Mouse (Mus musculus) lung, postnatal 0 days (tissue): ENCODE measurements around the gene Rgs6. TPM values are rescaled to one million over a fixed set of nuclear protein-coding genes. Genes with fewer than 3 reads are reported as not detected.

Experiments
- ATAC-seq: fragments of 200-750 bp; cut with Nextera tagmentation; 2 replicates; pipeline ENCODE4 v1.8.0; 2017; ENCODE audit warnings: moderate library complexity
- DNase-seq: peaks from one replicate; pipeline ENCODE4 v3.0.0-alpha.2; 2016; ENCODE audit warnings: low spot score
- H3K27ac ChIP-seq: fragments of 300-500 bp; sonication (generic); 2 replicates; pipeline ENCODE4 v1.5.1; 2014; ENCODE audit warnings: antibody characterized with exemption, mild to moderate bottlenecking, low read length, mixed read lengths
- H3K27me3 ChIP-seq: fragments of 300-500 bp; sonication (generic); replicated peaks from 2 replicates; pipeline ENCODE4 v1.6.1; 2014; ENCODE audit warnings: low read length, mixed read lengths; ENCODE audit not compliant: insufficient read depth
- H3K36me3 ChIP-seq: fragments of 300-500 bp; sonication (generic); 2 replicates; pipeline ENCODE4 v1.6.1; 2014; ENCODE audit warnings: low read length, mixed read lengths; ENCODE audit not compliant: insufficient read depth
- H3K4me1 ChIP-seq: fragments of 300-500 bp; sonication (generic); 2 replicates; pipeline ENCODE4 v1.6.1; 2014; ENCODE audit warnings: antibody characterized with exemption, low read depth, low read length, mixed read lengths; ENCODE audit not compliant: insufficient read depth
- H3K4me2 ChIP-seq: fragments of 300-500 bp; sonication (generic); replicated peaks from 2 replicates; pipeline ENCODE4 v1.6.1; 2014; ENCODE audit warnings: low read depth, mild to moderate bottlenecking, low read length, moderate library complexity, mixed read lengths
- H3K4me3 ChIP-seq: fragments of 300-500 bp; sonication (generic); 2 replicates; pipeline ENCODE4 v1.5.1; 2014; ENCODE audit warnings: low read depth, low read length
- H3K9ac ChIP-seq: fragments of 300-500 bp; sonication (generic); replicated peaks from 2 replicates; pipeline ENCODE4 v1.6.1; 2014; ENCODE audit warnings: low read depth, mild to moderate bottlenecking
- H3K9me3 ChIP-seq: fragments of 300-500 bp; sonication (generic); 2 replicates; pipeline ENCODE4 v1.6.1; 2016; ENCODE audit warnings: low read length, mixed read lengths
- CTCF ChIP-seq: IDR thresholded peaks from 2 replicates; pipeline ENCODE4 v1.5.1; 2016; ENCODE audit warnings: antibody characterized with exemption, mild to moderate bottlenecking
- EP300 ChIP-seq: IDR thresholded peaks from 2 replicates; pipeline ENCODE4 v1.6.1; 2016; ENCODE audit warnings: antibody characterized with exemption, mild to moderate bottlenecking, control low read depth
- WGBS: fragments of 180-500 bp; shearing (Covaris S2); extraction: QIAGEN DNeasy Blood & Tissue Kit; methylation state at CpG from one replicate; pipeline ENCODE4 v1.1.7; 2014; 5-methylcytosine and 5-hydroxymethylcytosine counted together
- polyA plus RNA-seq: library from polyadenylated mRNA; unstranded; fragments of >200 nt; fragmentation: Nextera tagmentation; extraction: Ambion mirVana; gene quantifications from 2 replicates; pipeline ENCODE4 v1.2.1, GENCODE M21; 2015

Gene Rgs6
- polyA plus RNA-seq, 1 experiment from 2014 or later = 2.6 TPM

DNA sequence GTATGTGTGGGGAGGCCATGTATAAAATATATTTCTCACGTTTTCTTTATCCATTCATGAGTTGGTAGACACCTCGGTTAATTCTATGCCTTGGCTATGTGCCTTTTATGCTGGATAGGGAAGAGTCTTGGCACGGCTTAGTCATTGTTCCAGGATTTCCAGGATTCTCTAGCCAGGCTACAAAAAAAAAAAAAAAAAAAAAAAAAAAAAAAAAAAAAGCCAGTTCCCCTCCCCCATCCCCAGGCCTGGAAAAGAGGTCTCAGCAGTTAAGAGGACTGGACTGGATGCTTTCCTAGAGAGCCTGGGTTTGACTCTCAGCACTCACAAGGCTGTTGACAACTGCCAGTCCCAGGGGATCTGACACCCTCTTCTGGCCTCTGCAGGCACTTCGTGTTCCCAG, 543.3 kb downstream of the Rgs6 start:
- H3K4me1 ChIP-seq = peaks cover 3% of the 10 kb centered on the region; the same call in 1 of the 2 replicates
- no peak for DNase-seq
- H3K4me2 ChIP-seq = no peak overlapping the region
- H3K4me3 ChIP-seq = no peak overlapping the region
- 57% methylated on average over 4 of the region's 4 CpGs for WGBS
- H3K9ac ChIP-seq = no peak overlapping the region
- no peaks in the 10 kb centered on the region for H3K27me3 ChIP-seq
- no peaks in the 10 kb centered on the region for H3K9me3 ChIP-seq
- no peak for ATAC-seq
- no peak overlapping the region for H3K27ac ChIP-seq
- no peaks in the 10 kb centered on the region for H3K36me3 ChIP-seq
- TF ChIP-seq CTCF (no peak), EP300 (no peak)

DNA sequence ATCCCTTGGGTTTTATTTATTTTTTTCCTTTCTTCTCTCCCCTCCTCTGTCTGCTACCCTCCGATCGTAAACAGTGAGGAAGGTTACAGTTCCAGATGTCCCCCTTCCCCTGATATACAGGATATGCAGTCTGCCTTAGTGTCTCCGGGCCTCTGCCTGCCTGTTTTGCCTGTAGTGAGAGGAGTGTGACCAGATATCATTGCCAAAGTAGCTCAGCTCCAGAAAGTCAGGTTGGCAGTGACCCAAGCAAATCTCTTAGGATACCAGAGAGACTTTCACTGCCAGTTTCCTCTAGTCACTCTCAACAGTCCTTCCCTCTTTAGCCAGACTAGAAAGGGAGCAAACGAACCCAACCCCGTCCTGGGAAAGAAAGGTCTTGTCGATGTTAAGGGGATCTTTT, 545.7 kb downstream of the Rgs6 start:
- TF ChIP-seq EP300 (no peak), CTCF (no peak)
- H3K36me3 ChIP-seq = no peaks in the 10 kb centered on the region
- ATAC-seq = no peak
- H3K4me2 ChIP-seq = no peak overlapping the region
- H3K27me3 ChIP-seq = no peaks in the 10 kb centered on the region
- H3K9ac ChIP-seq = no peak overlapping the region
- no peak overlapping the region for H3K4me3 ChIP-seq
- no peak overlapping the region; the same call in 1 of the 2 replicates for H3K27ac ChIP-seq
- no peaks in the 10 kb centered on the region for H3K9me3 ChIP-seq
- DNase-seq = peak; percentile 68
- H3K4me1 ChIP-seq = peaks cover 3% of the 10 kb centered on the region; the same call in 1 of the 2 replicates
- 25% methylated on average over 6 of the region's 6 CpGs for WGBS

DNA sequence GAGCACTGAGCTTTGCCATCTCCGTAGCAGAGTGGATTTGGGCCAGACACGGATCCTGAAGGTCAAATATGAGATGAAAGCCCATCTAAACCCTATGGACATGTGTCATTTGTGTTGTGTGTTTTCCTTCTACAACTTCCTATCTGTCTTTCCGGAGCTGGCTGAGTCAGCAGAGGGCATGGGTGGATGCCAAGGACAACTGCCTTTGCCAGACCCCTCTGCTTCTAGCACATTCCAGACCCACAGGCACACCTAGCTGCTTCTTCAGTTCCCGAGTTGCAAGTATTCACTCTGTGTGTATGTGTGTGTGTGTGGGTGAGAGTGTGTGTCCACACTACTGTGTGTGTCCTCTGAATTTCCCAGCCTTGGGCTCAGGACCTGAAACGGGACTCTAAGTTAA, 547.9 kb downstream of the Rgs6 start:
- Histone ChIP-seq H3K4me3 (no peak overlapping the region), H3K27ac (peak overlapping the region; percentile 57), H3K4me2 (no peak overlapping the region), H3K9ac (no peak overlapping the region), H3K9me3 (no peaks in the 10 kb centered on the region), H3K36me3 (no peaks in the 10 kb centered on the region), H3K4me1 (peaks cover 3% of the 10 kb centered on the region; the same call in 1 of the 2 replicates), H3K27me3 (no peaks in the 10 kb centered on the region)
- DNase-seq (peak; percentile 24), ATAC-seq (peak; percentile 73)
- TF ChIP-seq EP300 (no peak), CTCF (no peak)
- 58% methylated on average over 5 of the region's 5 CpGs for WGBS

- TF ChIP-seq CTCF (no peak), EP300 (peak; percentile 64)
- WGBS = 46% methylated on average over 2 of the region's 2 CpGs
These were observed 548.4 kb downstream of the Rgs6 start for GRCm38 (mm10) chr12:83136460-83136859.

DNA sequence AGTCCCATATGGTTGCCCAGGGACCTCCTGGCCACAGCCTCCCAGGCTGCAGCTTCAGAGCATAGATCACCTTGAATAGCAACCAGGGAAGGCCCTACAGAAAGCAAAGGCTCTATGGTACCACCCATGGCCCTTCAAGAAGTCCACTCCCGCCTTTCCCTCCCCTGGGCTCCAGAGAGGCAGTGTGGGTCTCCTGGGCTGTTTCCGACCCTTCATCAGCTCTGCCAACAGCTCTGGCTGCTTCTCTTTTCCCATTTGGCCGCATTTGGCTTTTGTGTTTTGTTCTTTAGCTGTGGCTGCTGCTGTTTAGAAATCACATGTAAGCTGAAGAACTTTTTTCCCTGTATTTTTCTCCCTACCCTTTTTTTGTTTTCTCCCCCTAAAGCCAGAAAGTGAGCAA, 548.9 kb downstream of the Rgs6 start:
- no peaks in the 10 kb centered on the region for H3K9me3 ChIP-seq
- peak; percentile 2; the same call in 1 of the 2 replicates for ATAC-seq
- TF ChIP-seq CTCF (no peak), EP300 (no peak)
- H3K36me3 ChIP-seq = no peaks in the 10 kb centered on the region
- H3K27me3 ChIP-seq = no peaks in the 10 kb centered on the region
- H3K4me2 ChIP-seq = no peak overlapping the region
- no peak for DNase-seq
- peaks cover 3% of the 10 kb centered on the region; the same call in 1 of the 2 replicates for H3K4me1 ChIP-seq
- H3K27ac ChIP-seq = peak overlapping the region; percentile 77
- WGBS = 63% methylated on average over 3 of the region's 3 CpGs
- H3K4me3 ChIP-seq = no peak overlapping the region
- H3K9ac ChIP-seq = no peak overlapping the region

More at GRCm38 (mm10) chr12:83136460-83136859, 548.4 kb downstream of the Rgs6 start:
- H3K9me3 ChIP-seq = no peaks in the 10 kb centered on the region
- H3K4me1 ChIP-seq = peaks cover 3% of the 10 kb centered on the region; the same call in 1 of the 2 replicates
- H3K27me3 ChIP-seq = no peaks in the 10 kb centered on the region
- no peak overlapping the region for H3K4me3 ChIP-seq
- no peaks in the 10 kb centered on the region for H3K36me3 ChIP-seq
- H3K27ac ChIP-seq = peak overlapping the region; percentile 57
- peak; percentile 79 for DNase-seq
- peak; percentile 93 for ATAC-seq
- no peak overlapping the region for H3K4me2 ChIP-seq
- H3K9ac ChIP-seq = no peak overlapping the region

- no peak overlapping the region for H3K9ac ChIP-seq
- TF ChIP-seq EP300 (no peak), CTCF (no peak)
- H3K27me3 ChIP-seq = no peaks in the 10 kb centered on the region
- H3K4me2 ChIP-seq = no peak overlapping the region
- no peak for ATAC-seq
- no peak overlapping the region for H3K27ac ChIP-seq
- H3K36me3 ChIP-seq = no peaks in the 10 kb centered on the region
- WGBS = 24% methylated on average over 2 of the region's 2 CpGs
- H3K4me1 ChIP-seq = no peaks in the 10 kb centered on the region
- H3K4me3 ChIP-seq = no peak overlapping the region
- DNase-seq = no peak
- no peaks in the 10 kb centered on the region for H3K9me3 ChIP-seq
These were observed 553.1 kb downstream of the Rgs6 start for GRCm38 (mm10) chr12:83141164-83141563.

GRCm38 (mm10) chr12:83142507-83142906, 554.4 kb downstream of the Rgs6 start:
- no peak overlapping the region for H3K4me2 ChIP-seq
- H3K9me3 ChIP-seq = no peaks in the 10 kb centered on the region
- 34% methylated on average over 2 of the region's 2 CpGs for WGBS
- no peak overlapping the region for H3K9ac ChIP-seq
- H3K4me3 ChIP-seq = no peak overlapping the region
- no peak for ATAC-seq
- no peaks in the 10 kb centered on the region for H3K4me1 ChIP-seq
- H3K36me3 ChIP-seq = no peaks in the 10 kb centered on the region
- no peak for DNase-seq
- no peaks in the 10 kb centered on the region for H3K27me3 ChIP-seq
- H3K27ac ChIP-seq = no peak overlapping the region
- TF ChIP-seq CTCF (no peak), EP300 (no peak)
